In the genomic region with DNA sequence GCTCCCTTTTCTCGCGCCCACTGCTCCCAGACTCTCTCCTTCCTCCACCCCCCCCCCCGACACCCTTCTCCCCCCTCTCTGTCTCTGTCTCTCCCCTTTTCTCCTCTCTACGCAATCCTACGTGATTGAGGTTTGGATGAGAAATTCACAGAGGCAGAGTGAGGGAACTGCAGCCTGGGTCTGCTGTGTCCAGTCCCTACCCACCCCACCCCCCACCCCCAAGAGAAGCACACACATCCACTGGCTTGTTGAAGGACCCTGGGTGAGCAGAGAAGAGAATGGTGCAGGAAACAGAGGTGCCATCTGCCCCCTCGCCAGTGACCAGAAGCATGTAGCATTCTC, we compare ENCODE assay signal across 8 mouse cellular contexts.
DNase-seq lines count a peak whose midpoint lies in the region; ATAC-seq and TF ChIP-seq lines count a peak whose summit lies in the region.

No protein-coding gene starts in this region.

- peak overlapping the region; percentile 73 for H3K4me3 ChIP-seq in cerebellum, adult 2 months (replicated peaks; ENCODE audit: insufficient read depth, low read depth, low read length)
- peak overlapping the region; percentile 63 for H3K4me3 ChIP-seq in neural tube, embryonic 11.5 days (ENCODE audit: low read depth, low read length)
- H3K4me3 ChIP-seq in liver, embryonic 15.5 days (replicated peaks), result 0 out of 2 replicates have a peak overlapping the region, but pooled peaks have one; percentile 40

- 3% methylated on average over 6 of the region's 6 CpGs for WGBS in cerebellum, adult 2 months
- WGBS in neural tube, embryonic 11.5 days, result 2% methylated on average over 3 of the region's 6 CpGs
- 7% methylated on average over 4 of the region's 6 CpGs for WGBS in liver, embryonic 15.5 days (ENCODE audit: insufficient replicate concordance)

- H3K9me3 ChIP-seq in neural tube, embryonic 11.5 days (ENCODE audit: control insufficient read depth, low read length), result no peaks in the 10 kb centered on the region
- H3K9me3 ChIP-seq in liver, embryonic 15.5 days (replicated peaks), result no peaks in the 10 kb centered on the region

- peak; percentile 56 for ATAC-seq in neural tube, embryonic 11.5 days (ENCODE audit: insufficient read depth, low FRiP score, low TSS enrichment)
- no peak for ATAC-seq in liver, embryonic 15.5 days (ENCODE audit: insufficient read depth)

- peak overlapping the region; percentile 97 for H3K4me2 ChIP-seq in neural tube, embryonic 11.5 days (ENCODE audit: low read depth)
- H3K4me2 ChIP-seq in liver, embryonic 15.5 days, result peak overlapping the region; percentile 65

- peak; percentile 15; the same call in 1 of the 2 replicates for TF ChIP-seq CTCF in cerebellum, adult 2 months (IDR thresholded peaks at IDR 0.05; ENCODE audit: borderline replicate concordance, insufficient read depth, low read depth, low read length)

- DNase-seq in cerebellum, adult 2 months, result peak; percentile 25 to 33
- DNase-seq in cerebellum, adult 9-10 months, result no peak
- DNase-seq in neural tube, embryonic 11.5 days (ENCODE audit: low spot score), result no peak
- no peak for DNase-seq in neural tube, embryonic 10.5 days (ENCODE audit: extremely low spot score, low spot score)
- no peak for DNase-seq in frontal cortex, postnatal 36 days (ENCODE audit: low spot score in 2 of 2)
- DNase-seq in urinary bladder, postnatal 25 days (ENCODE audit: low spot score), result no peak
- DNase-seq in MN1 (ENCODE audit: low spot score), result no peak

- H3K4me1 ChIP-seq in cerebellum, adult 2 months (ENCODE audit: control insufficient read depth, insufficient read depth, low read length), result peaks cover 5% of the 10 kb centered on the region; the same call in 1 of the 2 replicates
- 0 out of 2 replicates have a peak, but pooled peaks cover 3% of the 10 kb centered on the region for H3K4me1 ChIP-seq in neural tube, embryonic 11.5 days (ENCODE audit: control insufficient read depth, insufficient read depth, low read length)
- no peaks in the 10 kb centered on the region for H3K4me1 ChIP-seq in liver, embryonic 15.5 days (replicated peaks)

- H3K27ac ChIP-seq in cerebellum, adult 2 months (ENCODE audit: insufficient read depth, low read length), result peak overlapping the region; percentile 98
- H3K27ac ChIP-seq in neural tube, embryonic 11.5 days (ENCODE audit: low read depth, low read length), result no peak overlapping the region
- no peak overlapping the region for H3K27ac ChIP-seq in liver, embryonic 15.5 days (replicated peaks)

- no peak for TF ChIP-seq POLR2A in cerebellum, adult 2 months (IDR thresholded peaks at IDR 0.05; ENCODE audit: borderline replicate concordance, insufficient read depth, low read length)

- H3K36me3 ChIP-seq in neural tube, embryonic 11.5 days (ENCODE audit: control insufficient read depth, insufficient read depth, low read length), result no peaks in the 10 kb centered on the region
- no peaks in the 10 kb centered on the region for H3K36me3 ChIP-seq in liver, embryonic 15.5 days (replicated peaks)

- H3K27me3 ChIP-seq in cerebellum, adult 2 months (ENCODE audit: control insufficient read depth, insufficient read depth, low read length), result no peaks in the 10 kb centered on the region
- peaks cover 32% of the 10 kb centered on the region for H3K27me3 ChIP-seq in neural tube, embryonic 11.5 days (ENCODE audit: control insufficient read depth, insufficient read depth, low read length)
- peaks cover 63% of the 10 kb centered on the region for H3K27me3 ChIP-seq in liver, embryonic 15.5 days

- no peak overlapping the region for H3K9ac ChIP-seq in neural tube, embryonic 11.5 days (ENCODE audit: low read length)
- H3K9ac ChIP-seq in liver, embryonic 15.5 days, result no peak overlapping the region

Comparison
In these comparisons a context has a peak if more than half of its experiments do, and no peak if none do; other contexts are left out.
1. DNase-seq: peak in cerebellum, adult 2 months (2 of 2); none in cerebellum, adult 9-10 months (single experiment), neural tube, embryonic 11.5 days (single experiment), neural tube, embryonic 10.5 days (single experiment), frontal cortex, postnatal 36 days (0 of 2), urinary bladder, postnatal 25 days (single experiment) and MN1 (single experiment).
2. Peak in every context shown above with its lines, with median percentiles within 50 percentile points of each other: H3K4me3 ChIP-seq.